In genomic region chr11:30267892-30268647, GRCm38 (mm10) we compare ENCODE assay signal across 8 mouse cellular contexts. TPM values are rescaled to one million over a fixed set of nuclear protein-coding genes. Genes with fewer than 3 reads are reported as not detected.
A peak's percentile ranks its signal among the peaks of the same experiment; 100 is the strongest.
DNase-seq lines count a peak whose midpoint lies in the region; ATAC-seq and TF ChIP-seq lines count a peak whose summit lies in the region.

Gene Sptbn1, minus strand, starts transcription at chr11:30268175.

- H3K9ac ChIP-seq in ES-E14 (ENCODE audit: insufficient read depth, low read depth, low read length, poor library complexity, severe bottlenecking): peak within 1 kb of the TSS; percentile 80
- H3K9ac ChIP-seq in forebrain, postnatal 0 days: peak within 1 kb of the TSS; percentile 98
- H3K9ac ChIP-seq in liver, embryonic 16.5 days (ENCODE audit: low read depth, low read length): peak within 1 kb of the TSS; percentile 50
- peak within 1 kb of the TSS; percentile 99 for H3K9ac ChIP-seq in neural tube, embryonic 13.5 days

- no peaks in the 10 kb centered on the region for H3K9me3 ChIP-seq in ES-E14 (ENCODE audit: control insufficient read depth, insufficient read depth, low read depth, low read length)
- H3K9me3 ChIP-seq in forebrain, postnatal 0 days (ENCODE audit: low read length): no peaks in the 10 kb centered on the region
- H3K9me3 ChIP-seq in liver, embryonic 16.5 days (replicated peaks; ENCODE audit: control insufficient read depth, low read length): no peaks in the 10 kb centered on the region
- no peaks in the 10 kb centered on the region for H3K9me3 ChIP-seq in neural tube, embryonic 13.5 days

- peak; percentile 63 for DNase-seq in ES-E14 (ENCODE audit: low read depth, low spot score)
- peak; percentile 85 for DNase-seq in cerebellum, adult 2 months
- peak; percentile 95 for DNase-seq in forebrain, postnatal 0 days
- peak; percentile 86 for DNase-seq in heart, postnatal 25 days (ENCODE audit: low spot score)
- peak; percentile 83 for DNase-seq in layer of hippocampus, adult 11-12 months (ENCODE audit: low spot score)
- peak; percentile 91 for DNase-seq in testis, postnatal 10 days (ENCODE audit: low spot score)

- H3K4me3 ChIP-seq in ES-E14 (ENCODE audit: insufficient read depth in 1 of 2, low read depth in 1 of 2, low read length in 2 of 2, poor library complexity in 1 of 2, severe bottlenecking in 1 of 2): peak within 1 kb of the TSS; percentile 91 to 96
- peak within 1 kb of the TSS; percentile 74 for H3K4me3 ChIP-seq in cerebellum, adult 2 months (replicated peaks; ENCODE audit: insufficient read depth, low read depth, low read length)
- peak within 1 kb of the TSS; percentile 99 for H3K4me3 ChIP-seq in forebrain, postnatal 0 days (ENCODE audit: low read depth, low read length)
- peak within 1 kb of the TSS; percentile 68 for H3K4me3 ChIP-seq in liver, embryonic 16.5 days (ENCODE audit: low read depth, low read length)
- H3K4me3 ChIP-seq in neural tube, embryonic 13.5 days: peak within 1 kb of the TSS; percentile 99

- no peaks in the 10 kb centered on the region for H3K27me3 ChIP-seq in cerebellum, adult 2 months (ENCODE audit: control insufficient read depth, insufficient read depth, low read length)
- H3K27me3 ChIP-seq in forebrain, postnatal 0 days (ENCODE audit: insufficient read depth, low read length): no peaks in the 10 kb centered on the region
- H3K27me3 ChIP-seq in liver, embryonic 16.5 days (ENCODE audit: control insufficient read depth, insufficient read depth, low read depth, low read length): peaks cover 35% of the 10 kb centered on the region
- H3K27me3 ChIP-seq in neural tube, embryonic 13.5 days: no peaks in the 10 kb centered on the region

- in situ Hi-C loops in ES-E14 (cut with MboI; ENCODE audit: low sequenced_read_pairs in 2 of 2, unreplicated experiment in 2 of 2): no loop called here

- peak within 1 kb of the TSS; percentile 75 for H3K4me2 ChIP-seq in forebrain, postnatal 0 days (ENCODE audit: low read depth)
- H3K4me2 ChIP-seq in liver, embryonic 16.5 days (ENCODE audit: low read depth, low read length): peak within 1 kb of the TSS; percentile 77
- H3K4me2 ChIP-seq in neural tube, embryonic 13.5 days: peak within 1 kb of the TSS; percentile 77

- ATAC-seq in forebrain, postnatal 0 days: peak; percentile 94
- peak; percentile 84 for ATAC-seq in liver, embryonic 16.5 days (ENCODE audit: low read depth)
- ATAC-seq in neural tube, embryonic 13.5 days (ENCODE audit: low read depth): peak; percentile 97

- intact Hi-C loops in heart, postnatal 25 days (cut with DNase I): loop anchor here (2.0 to 10.0 kb wide), 6 partner anchors 36 to 379 kb away; partner anchors contain the start of genes 4930505A04Rik and Acyp2

- TF ChIP-seq POLR2A in cerebellum, adult 2 months (IDR thresholded peaks at IDR 0.05; ENCODE audit: borderline replicate concordance, insufficient read depth, low read length): peak; percentile 39; the same call in 1 of the 2 replicates

- under 1% methylated on average over 61 of the region's 81 CpGs for WGBS in cerebellum, adult 2 months
- WGBS in forebrain, postnatal 0 days: under 1% methylated on average over 42 of the region's 81 CpGs
- under 1% methylated on average over 50 of the region's 81 CpGs for WGBS in liver, embryonic 16.5 days (ENCODE audit: insufficient replicate concordance)
- WGBS in neural tube, embryonic 13.5 days: under 1% methylated on average over 52 of the region's 81 CpGs

- H3K36me3 ChIP-seq in ES-E14 (ENCODE audit: control insufficient read depth, insufficient read depth, low read length, poor library complexity, severe bottlenecking): no peaks in the 10 kb centered on the region
- no peaks in the 10 kb centered on the region for H3K36me3 ChIP-seq in forebrain, postnatal 0 days (ENCODE audit: insufficient read depth)
- H3K36me3 ChIP-seq in liver, embryonic 16.5 days (ENCODE audit: control insufficient read depth, insufficient read depth): no peaks in the 10 kb centered on the region
- no peaks in the 10 kb centered on the region for H3K36me3 ChIP-seq in neural tube, embryonic 13.5 days

- peaks cover 0 to 3% of the 10 kb centered on the region in 2 experiments; a peak in 2 of 4 replicates for H3K4me1 ChIP-seq in ES-E14 (ENCODE audit: control insufficient read depth in 2 of 2, insufficient read depth in 2 of 2, low read length in 2 of 2, poor library complexity in 1 of 2)
- no peaks in the 10 kb centered on the region; the same call in 1 of the 2 replicates for H3K4me1 ChIP-seq in cerebellum, adult 2 months (ENCODE audit: control insufficient read depth, insufficient read depth, low read length)
- H3K4me1 ChIP-seq in forebrain, postnatal 0 days (ENCODE audit: insufficient read depth): peaks cover 8% of the 10 kb centered on the region; the same call in 1 of the 2 replicates
- no peaks in the 10 kb centered on the region for H3K4me1 ChIP-seq in liver, embryonic 16.5 days (ENCODE audit: control insufficient read depth, low read depth, low read length)
- H3K4me1 ChIP-seq in neural tube, embryonic 13.5 days (replicated peaks): peaks cover 36% of the 10 kb centered on the region

- TF ChIP-seq CTCF in cerebellum, adult 2 months (IDR thresholded peaks at IDR 0.05; ENCODE audit: borderline replicate concordance, insufficient read depth, low read depth, low read length): no peak
- no peak for TF ChIP-seq CTCF in forebrain, postnatal 0 days (IDR thresholded peaks at IDR 0.05; ENCODE audit: low read depth)

- H3K27ac ChIP-seq in ES-E14 (ENCODE audit: insufficient read depth, low read depth, low read length, poor library complexity, severe bottlenecking): 0 out of 2 replicates have a peak within 1 kb of the TSS, but pooled peaks have one; percentile 20
- peak within 1 kb of the TSS; percentile 89 for H3K27ac ChIP-seq in cerebellum, adult 2 months (ENCODE audit: insufficient read depth, low read length)
- peak within 1 kb of the TSS; percentile 97 for H3K27ac ChIP-seq in forebrain, postnatal 0 days (ENCODE audit: low read depth, low read length)
- no peak within 1 kb of the TSS; the same call in 1 of the 2 replicates for H3K27ac ChIP-seq in liver, embryonic 16.5 days (ENCODE audit: low read length)
- peak within 1 kb of the TSS; percentile 98 for H3K27ac ChIP-seq in neural tube, embryonic 13.5 days (replicated peaks)

TF ChIP-seq in ES-E14, 5 proteins besides CTCF, POLR2A, EP300 and RAD21:
- TF ChIP-seq HCFC1 (IDR thresholded peaks at IDR 0.05; ENCODE audit: borderline replicate concordance, insufficient read depth, low read length) (0 out of 2 replicates have a peak, but pooled peaks have one; percentile 54), CHD2 (IDR thresholded peaks at IDR 0.05; ENCODE audit: low read depth, low read length) (no peak)
TF ChIP-seq in ES-E14: peak in this region for 1.

RNA-seq across cellular contexts. Expression of gene Sptbn1, which starts in this region (rescaled TPM):
- 243 and 283 TPM in 2 replicates for total RNA-seq in ES-E14 (2012; rRNA removed)
- 227 and 244 TPM in 2 replicates for polyA plus RNA-seq in cerebellum, adult 2 months (2012; rRNA removed)
- total RNA-seq in forebrain, postnatal 0 days (2014; rRNA removed): 289 and 328 TPM in 2 replicates
- polyA plus RNA-seq in forebrain, postnatal 0 days (2015; fragmentation: Nextera tagmentation; extraction: Ambion mirVana): 108 and 150 TPM in 2 replicates
- total RNA-seq in heart, postnatal 25 days (2021): 100 to 1,000 TPM; 487 to 529 TPM
- 16.9 and 18.6 TPM in 2 replicates for polyA plus RNA-seq in liver, embryonic 16.5 days (2015; fragmentation: Nextera tagmentation; extraction: Ambion mirVana)
- polyA plus RNA-seq in neural tube, embryonic 13.5 days (2015; fragmentation: Nextera tagmentation; extraction: Ambion mirVana): 183 and 188 TPM in 2 replicates
